ENCODE assay signal across 26 mouse cellular contexts in genomic region chr4:126120052-126120451, GRCm38 (mm10). TPM values are rescaled to one million over a fixed set of nuclear protein-coding genes. Genes with fewer than 3 reads are reported as not detected.
A peak's percentile ranks its signal among the peaks of the same experiment; 100 is the strongest.
DNase-seq lines count a peak whose midpoint lies in the region; ATAC-seq and TF ChIP-seq lines count a peak whose summit lies in the region.
"Had no signal": no experiment of that assay in that cellular context is flagged by ENCODE, and none has a peak within 500 bp of the region (broad histone marks: within the 10 kb centered on the region; RNA-seq: fewer than 3 reads in every experiment).

No protein-coding gene starts in this region.

- peak overlapping the region; percentile 73 for H3K27ac ChIP-seq in gastrocnemius, adult 2 months
- 0 out of 2 replicates have a peak overlapping the region, but pooled peaks have one; percentile 34 for H3K27ac ChIP-seq in brown adipose tissue, adult 24 weeks (replicated peaks; ENCODE audit: low read depth, low read length)
- no peak overlapping the region for H3K27ac ChIP-seq in hindbrain, embryonic 16.5 days (ENCODE audit: low read depth, low read length)
- H3K27ac ChIP-seq: forebrain, embryonic 13.5 days; heart, adult 2 months; hindbrain, embryonic 12.5 days; left cerebral cortex, adult 2 months; limb, embryonic 10.5 days; macrophage; midbrain, embryonic 10.5 days; neural tube, embryonic 15.5 days; stomach, embryonic 15.5 days had no signal

- H3K4me1 ChIP-seq in brown adipose tissue, adult 24 weeks (ENCODE audit: control insufficient read depth, insufficient read depth, insufficient read length, low read length) = peaks cover 3% of the 10 kb centered on the region; the same call in 1 of the 2 replicates
- no peaks in the 10 kb centered on the region for H3K4me1 ChIP-seq in hindbrain, embryonic 16.5 days (ENCODE audit: control insufficient read depth, insufficient read depth, low read depth, low read length)

- H3K9ac ChIP-seq in hindbrain, embryonic 16.5 days (ENCODE audit: low read depth, low read length) = no peak overlapping the region
- H3K9ac ChIP-seq: forebrain, embryonic 13.5 days; hindbrain, embryonic 12.5 days; liver, postnatal 0 days; neural tube, embryonic 15.5 days; stomach, embryonic 15.5 days had no signal

- ATAC-seq in activated CD4-positive, CD25-positive, alpha-beta regulatory T cell, adult 4 months = no peak
- ATAC-seq in hindbrain, embryonic 16.5 days = no peak
- ATAC-seq: forebrain, embryonic 13.5 days; liver, postnatal 0 days; lung, postnatal 0 days had no signal

- WGBS in hindbrain, embryonic 16.5 days = 80% methylated on average over 5 of the region's 5 CpGs

- H3K27me3 ChIP-seq in hindbrain, embryonic 16.5 days (replicated peaks; ENCODE audit: control insufficient read depth, insufficient read depth, low read length) = no peaks in the 10 kb centered on the region
- H3K27me3 ChIP-seq: forebrain, embryonic 13.5 days; hindbrain, embryonic 12.5 days; neural tube, embryonic 15.5 days; stomach, embryonic 15.5 days had no signal

- intact Hi-C loops in gastrocnemius, adult 2 months (cut with DNase I) = no loop called here
- intact Hi-C loops in gastrocnemius, postnatal 36 days (cut with DNase I) = no loop called here

- H3K4me2 ChIP-seq in hindbrain, embryonic 16.5 days (ENCODE audit: low read length) = no peak overlapping the region
- H3K4me2 ChIP-seq: forebrain, embryonic 13.5 days; hindbrain, embryonic 12.5 days; liver, embryonic 11.5 days; neural tube, embryonic 15.5 days; stomach, embryonic 15.5 days had no signal

- H3K4me3 ChIP-seq in gastrocnemius, adult 2 months = no peak overlapping the region
- no peak overlapping the region for H3K4me3 ChIP-seq in brown adipose tissue, adult 24 weeks (ENCODE audit: insufficient read depth, low read depth, low read length)
- H3K4me3 ChIP-seq in hindbrain, embryonic 16.5 days (ENCODE audit: low read length) = no peak overlapping the region
- H3K4me3 ChIP-seq: forebrain, embryonic 13.5 days; heart, adult 2 months; hindbrain, embryonic 12.5 days; left cerebral cortex, adult 2 months; limb, embryonic 10.5 days; midbrain, embryonic 10.5 days; neural tube, embryonic 15.5 days; stomach, embryonic 15.5 days had no signal

- peaks cover 3% of the 10 kb centered on the region; the same call in 1 of the 2 replicates for H3K36me3 ChIP-seq in hindbrain, embryonic 16.5 days (ENCODE audit: control insufficient read depth, insufficient read depth, low read length)

- H3K9me3 ChIP-seq in hindbrain, embryonic 16.5 days (ENCODE audit: control insufficient read depth, low read length) = peaks cover 5% of the 10 kb centered on the region; the same call in 1 of the 2 replicates
- H3K9me3 ChIP-seq: limb, embryonic 10.5 days; neural tube, embryonic 15.5 days; stomach, embryonic 15.5 days had no signal

- peak; percentile 62 for DNase-seq in gastrocnemius, adult 2 months
- no peak for DNase-seq in gastrocnemius, postnatal 36 days
- DNase-seq in cerebellum, adult 8-10 months = peak; percentile 79
- DNase-seq in cerebellum, postnatal 36 days = peak; percentile 80 to 81
- DNase-seq: adrenal gland, adult 2 months; gastrocnemius, postnatal 25 days; heart, adult 2 months; kidney, adult 11 months; layer of hippocampus, adult 9-11 months; liver, postnatal 0 days; right cerebral cortex, adult 18-20 months; right cerebral cortex, postnatal 4 days; thymus, postnatal 36 days had no signal

- no peak for TF ChIP-seq CTCF in gastrocnemius, adult 2 months (IDR thresholded peaks at IDR 0.05)

RNA-seq across cellular contexts. Expression of gene Stk40, which starts 16.3 kb away (rescaled TPM):
- total RNA-seq in gastrocnemius, adult 2 months (2021) = 100 to 1,000 TPM; 102 to 108 TPM
- 10 to 100 TPM; 74.6 to 80.1 TPM for total RNA-seq in gastrocnemius, postnatal 36 days (2021)
- 53.8 and 65.5 TPM in 2 replicates for polyA plus RNA-seq in brown adipose tissue, adult 24 weeks (2012; ENCODE audit: insufficient read depth, insufficient read length, missing spikeins)
- polyA plus RNA-seq in activated CD4-positive, CD25-positive, alpha-beta regulatory T cell, adult 4 months (2017; shearing (Covaris generic)) = 10 to 100 TPM; 15.5 to 20.4 TPM
- polyA plus RNA-seq in hindbrain, embryonic 16.5 days (2015; fragmentation: Nextera tagmentation; extraction: Ambion mirVana) = 29.5 and 34.3 TPM in 2 replicates

RNA-seq across cellular contexts. Expression of gene Lsm10, which starts 23.6 kb away (rescaled TPM):
- total RNA-seq in gastrocnemius, adult 2 months (2021) = 1 to 10 TPM; 7.3 to 7.4 TPM
- total RNA-seq in gastrocnemius, postnatal 36 days (2021) = 1 to 10 TPM; 5.8 to 7.6 TPM
- polyA plus RNA-seq in brown adipose tissue, adult 24 weeks (2012; ENCODE audit: insufficient read depth, insufficient read length, missing spikeins) = 19.2 and 24.1 TPM in 2 replicates
- polyA plus RNA-seq in activated CD4-positive, CD25-positive, alpha-beta regulatory T cell, adult 4 months (2017; shearing (Covaris generic)) = 10 to 100 TPM; 67.3 to 70.5 TPM
- polyA plus RNA-seq in hindbrain, embryonic 16.5 days (2015; fragmentation: Nextera tagmentation; extraction: Ambion mirVana) = 51.3 and 55.8 TPM in 2 replicates

RNA-seq across cellular contexts. Expression of gene Eva1b, which starts 27.5 kb away (rescaled TPM):
- total RNA-seq in gastrocnemius, adult 2 months (2021) = 1 to 10 TPM; 2.9 to 4.4 TPM
- total RNA-seq in gastrocnemius, postnatal 36 days (2021) = 1 to 10 TPM; 5.5 to 6.8 TPM
- 8.6 and 13.5 TPM in 2 replicates for polyA plus RNA-seq in brown adipose tissue, adult 24 weeks (2012; ENCODE audit: insufficient read depth, insufficient read length, missing spikeins)
- 10 to 100 TPM; 18.8 to 19.0 TPM for polyA plus RNA-seq in activated CD4-positive, CD25-positive, alpha-beta regulatory T cell, adult 4 months (2017; shearing (Covaris generic))
- 11.8 and 13.7 TPM in 2 replicates for polyA plus RNA-seq in hindbrain, embryonic 16.5 days (2015; fragmentation: Nextera tagmentation; extraction: Ambion mirVana)

RNA-seq across cellular contexts. Expression of gene Sh3d21, which starts 43.2 kb away (rescaled TPM):
- total RNA-seq in gastrocnemius, adult 2 months (2021) = 1 to 10 TPM in 1 of 2 experiments, under 1 TPM in 1; 0.97 to 1.2 TPM
- 1 to 10 TPM in 1 of 2 experiments, under 1 TPM in 1; 0.71 to 1.3 TPM for total RNA-seq in gastrocnemius, postnatal 36 days (2021)
- 2.1 and 3.5 TPM in 2 replicates for polyA plus RNA-seq in brown adipose tissue, adult 24 weeks (2012; ENCODE audit: insufficient read depth, insufficient read length, missing spikeins)
- polyA plus RNA-seq in activated CD4-positive, CD25-positive, alpha-beta regulatory T cell, adult 4 months (2017; shearing (Covaris generic)) = under 1 TPM in 1 of 2 experiments, not detected in 1; 0.92 TPM
- 1.3 and 1.5 TPM in 2 replicates for polyA plus RNA-seq in hindbrain, embryonic 16.5 days (2015; fragmentation: Nextera tagmentation; extraction: Ambion mirVana)

Comparison
In these comparisons a context has a peak if more than half of its experiments do, and no peak if none do; other contexts are left out.
1. DNase-seq: peak in gastrocnemius, adult 2 months (single experiment), cerebellum, adult 8-10 months (single experiment) and cerebellum, postnatal 36 days (2 of 2); none in gastrocnemius, postnatal 36 days (0 of 2).